ENCODE assay signal across 16 mouse cellular contexts in the genomic region with DNA sequence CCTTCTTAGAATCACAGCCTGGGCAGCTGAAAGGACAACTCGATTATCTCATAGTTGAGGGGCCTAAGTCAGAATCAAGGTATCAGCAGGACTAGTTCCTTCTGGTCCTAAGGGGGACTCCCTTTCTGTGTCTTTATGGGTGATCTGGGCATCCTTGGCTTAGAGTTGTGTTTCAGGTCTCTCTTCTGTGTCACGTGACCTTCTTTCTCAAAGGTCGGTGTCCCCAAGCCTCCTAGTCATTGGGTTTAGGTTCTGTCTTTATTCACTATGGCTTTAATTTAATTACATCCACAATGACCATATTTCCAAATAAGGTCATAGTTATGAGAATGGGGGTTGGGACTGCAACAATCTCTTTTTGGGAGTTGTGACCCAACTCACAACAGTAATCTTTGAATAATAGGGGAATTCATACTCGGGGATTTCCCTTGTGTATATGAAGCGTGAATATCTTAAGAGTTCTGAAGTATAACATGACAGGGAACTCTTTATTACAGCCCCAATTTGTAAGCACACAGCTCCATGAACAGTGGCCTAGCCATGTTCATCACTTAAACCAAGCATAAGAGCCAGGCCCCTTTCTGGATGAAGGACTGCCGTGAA.
"Had no signal": no experiment of that assay in that cellular context is flagged by ENCODE, and none has a peak within 500 bp of the region (broad histone marks: within the 10 kb centered on the region; RNA-seq: fewer than 3 reads in every experiment).

No protein-coding gene starts in this region.

- H3K9me3 ChIP-seq: limb, embryonic 15.5 days; liver, embryonic 12.5 days; lung, embryonic 15.5 days; megakaryocyte, embryonic 14.5 days; midbrain, embryonic 12.5 days; neural tube, embryonic 13.5 days; stomach, embryonic 15.5 days had no signal

- H3K4me3 ChIP-seq: left cerebral cortex, adult 2 months; limb, embryonic 15.5 days; liver, embryonic 12.5 days; lung, embryonic 15.5 days; megakaryocyte, embryonic 14.5 days; midbrain, embryonic 12.5 days; neural tube, embryonic 13.5 days; stomach, embryonic 15.5 days had no signal

- H3K36me3 ChIP-seq: limb, embryonic 15.5 days; liver, embryonic 12.5 days; lung, embryonic 15.5 days; midbrain, embryonic 12.5 days; neural tube, embryonic 13.5 days; stomach, embryonic 15.5 days had no signal

- DNase-seq: kidney, postnatal 25 days; lung, postnatal 14 days; right cerebral cortex, postnatal 4 days; spleen, adult 18-20 months; thymus, adult 2 months; thymus, postnatal 25 days had no signal

- H3K4me2 ChIP-seq: limb, embryonic 15.5 days; liver, embryonic 12.5 days; lung, embryonic 15.5 days; midbrain, embryonic 12.5 days; neural tube, embryonic 13.5 days; stomach, embryonic 15.5 days had no signal

- H3K4me1 ChIP-seq: stomach, embryonic 15.5 days had no signal

- H3K27ac ChIP-seq: left cerebral cortex, adult 2 months; limb, embryonic 15.5 days; liver, embryonic 12.5 days; lung, embryonic 15.5 days; macrophage; midbrain, embryonic 12.5 days; neural tube, embryonic 13.5 days; stomach, embryonic 15.5 days had no signal

- H3K27me3 ChIP-seq: limb, embryonic 15.5 days; lung, embryonic 15.5 days; neural tube, embryonic 13.5 days; stomach, embryonic 15.5 days had no signal

- H3K9ac ChIP-seq: limb, embryonic 15.5 days; liver, embryonic 12.5 days; lung, embryonic 15.5 days; midbrain, embryonic 12.5 days; neural tube, embryonic 13.5 days; stomach, embryonic 15.5 days had no signal

- ATAC-seq: liver, embryonic 12.5 days; midbrain, embryonic 16.5 days had no signal
